Mouse (Mus musculus) skeletal muscle tissue, adult 2 months (tissue): ENCODE measurements around the gene Zfp708.
A peak's percentile ranks its signal among the peaks of the same experiment; 100 is the strongest.
"Not testable (repeated sequence)": the region's sequence is repeated elsewhere in the genome, so short reads cannot be mapped to it uniquely, and the experiment has no call there.

Source experiments
- DNase-seq: peaks from one replicate; pipeline ENCODE4 v3.0.0-alpha.2; 2012; ENCODE audit warnings: low read depth, low spot score

Gene Zfp708

GRCm38 (mm10) chr13:67097876-67098275 lies at the start of gene Zfp708:
TSS of gene Zfp708 (minus strand) at chr13:67097976.
- DNase-seq = no peak

DNA sequence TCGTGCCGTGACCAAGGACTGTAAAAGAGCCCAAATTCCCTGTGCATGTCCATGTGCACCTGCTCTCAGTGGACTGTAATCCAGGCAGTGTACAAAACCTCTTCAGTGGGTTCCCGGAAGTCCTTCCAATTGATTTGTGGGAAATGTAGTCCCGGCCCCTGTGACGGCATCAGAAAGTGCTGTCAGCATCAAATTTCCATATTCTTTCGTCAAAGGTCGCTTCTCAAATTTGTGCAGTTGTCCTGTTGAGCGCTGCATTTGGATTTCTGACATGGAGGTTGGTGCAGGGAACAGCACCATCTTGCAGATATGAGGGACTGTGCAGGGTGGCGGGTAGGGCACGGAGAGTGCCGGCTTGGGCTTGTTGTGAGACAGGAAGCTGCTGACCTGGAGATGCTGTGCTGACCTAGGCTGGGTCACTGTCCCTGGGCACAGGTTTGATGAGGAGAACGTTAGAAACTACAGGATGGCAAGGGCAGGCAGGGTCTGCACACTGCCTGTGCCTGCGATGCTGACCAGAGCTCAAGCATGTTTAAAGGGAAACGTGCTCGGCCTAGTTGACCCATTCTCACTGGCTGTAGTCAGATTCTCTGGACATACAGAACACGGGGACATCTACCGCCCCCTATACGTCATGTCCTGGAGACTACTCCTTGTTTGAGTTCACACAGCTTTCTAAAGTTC lies 30.4 kb upstream of the Zfp708 start:
- DNase-seq = peak; percentile 73

- not testable (repeated sequence) for DNase-seq
These were observed 29.7 kb upstream of the Zfp708 start for GRCm38 (mm10) chr13:67127507-67127906.

- DNase-seq = no peak
These were observed 26.7 kb upstream of the Zfp708 start for GRCm38 (mm10) chr13:67124460-67124859.

GRCm38 (mm10) chr13:67121360-67121759 lies 23.6 kb upstream of the Zfp708 start, which contains the start of gene Zfp759:
TSS of gene Zfp759 (plus strand) at chr13:67121660.
- not testable (repeated sequence) for DNase-seq

GRCm38 (mm10) chr13:67116163-67116562 lies 18.4 kb upstream of the Zfp708 start, which contains the start of gene Rslcan18:
TSS of gene Rslcan18 (minus strand) at chr13:67116263.
- DNase-seq = not testable (repeated sequence)

DNA sequence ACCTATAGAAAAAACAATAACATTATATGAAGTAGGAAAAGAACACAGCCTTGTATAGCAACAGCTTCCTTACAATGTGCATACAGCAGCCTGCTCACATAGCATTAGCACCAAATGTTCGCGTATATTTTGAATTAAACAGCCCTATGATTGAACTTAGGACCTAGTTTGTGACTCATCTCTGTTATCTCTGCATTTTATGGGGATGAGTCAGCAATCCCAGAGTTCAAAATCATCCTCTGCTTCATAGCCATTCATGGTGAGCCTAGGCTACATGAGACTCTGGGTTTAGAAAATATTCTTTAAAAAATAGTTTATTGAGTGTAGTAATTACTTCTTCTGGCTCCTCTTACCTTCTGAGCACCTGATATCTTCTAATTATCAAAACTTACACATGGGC lies 15.5 kb upstream of the Zfp708 start:
- no peak for DNase-seq

DNA sequence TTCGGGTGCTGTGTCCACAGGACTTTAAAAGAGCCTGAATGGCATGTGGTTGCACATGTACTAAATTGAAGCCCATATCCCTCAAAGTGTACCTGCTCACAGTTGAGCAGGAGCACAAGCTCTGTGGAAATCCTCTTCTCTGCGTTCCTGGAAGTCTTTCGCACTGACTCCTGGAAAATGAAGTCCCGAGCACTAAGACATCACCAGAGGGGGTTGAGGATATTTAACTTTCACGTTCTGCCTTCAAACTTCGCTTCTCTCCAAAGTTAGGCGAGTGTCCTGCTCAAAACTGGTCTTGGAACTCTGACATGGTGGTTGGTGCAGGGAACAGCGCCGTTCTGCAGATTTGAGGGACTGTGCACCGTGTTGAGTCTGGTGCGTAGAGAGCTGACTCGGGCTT lies 14.3 kb upstream of the Zfp708 start:
- DNase-seq = no peak

GRCm38 (mm10) chr13:67108821-67109206 lies 11.0 kb upstream of the Zfp708 start:
- DNase-seq = no peak

- DNase-seq = peak; percentile 95
These were observed 10.5 kb upstream of the Zfp708 start, which contains the start of gene Gm28557 for GRCm38 (mm10) chr13:67108194-67108820. TSS of gene Gm28557 (minus strand) at chr13:67108604.

GRCm38 (mm10) chr13:67107681-67108080 lies 9.9 kb upstream of the Zfp708 start:
- peak; percentile 3 for DNase-seq

- no peak for DNase-seq
These were observed 7.6 kb downstream of the Zfp708 start for GRCm38 (mm10) chr13:67090154-67090553.

GRCm38 (mm10) chr13:67081946-67082345 lies 15.8 kb downstream of the Zfp708 start:
- no peak for DNase-seq

DNA sequence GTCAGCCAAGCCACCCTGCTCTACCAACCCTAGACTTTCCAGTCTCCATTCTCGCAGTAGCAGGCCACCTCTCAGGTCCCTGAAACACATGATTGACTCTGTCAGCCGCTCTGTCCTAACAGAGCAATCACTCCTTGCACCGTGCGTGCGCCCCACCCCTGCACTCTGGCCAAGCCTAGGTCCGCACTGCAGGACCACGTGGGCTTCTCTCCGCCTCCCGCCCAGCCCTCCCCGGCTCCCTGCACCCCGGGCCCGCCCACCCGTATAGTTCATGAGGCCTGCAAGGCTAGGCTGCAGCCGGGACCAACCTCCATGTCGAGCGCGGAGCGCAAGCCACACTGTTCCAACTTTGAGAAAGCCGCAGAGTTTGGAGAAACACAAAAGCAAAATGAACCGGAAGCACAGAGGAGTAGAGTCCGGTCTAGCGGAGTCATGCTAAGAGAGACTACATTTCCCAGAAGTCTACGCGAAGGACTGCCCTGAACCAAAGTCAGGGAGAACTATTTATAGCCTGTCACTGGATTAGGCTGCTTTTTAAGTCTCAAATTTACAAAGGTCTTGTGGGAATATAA lies 16.5 kb downstream of the Zfp708 start:
- DNase-seq = peak; percentile 81

DNA sequence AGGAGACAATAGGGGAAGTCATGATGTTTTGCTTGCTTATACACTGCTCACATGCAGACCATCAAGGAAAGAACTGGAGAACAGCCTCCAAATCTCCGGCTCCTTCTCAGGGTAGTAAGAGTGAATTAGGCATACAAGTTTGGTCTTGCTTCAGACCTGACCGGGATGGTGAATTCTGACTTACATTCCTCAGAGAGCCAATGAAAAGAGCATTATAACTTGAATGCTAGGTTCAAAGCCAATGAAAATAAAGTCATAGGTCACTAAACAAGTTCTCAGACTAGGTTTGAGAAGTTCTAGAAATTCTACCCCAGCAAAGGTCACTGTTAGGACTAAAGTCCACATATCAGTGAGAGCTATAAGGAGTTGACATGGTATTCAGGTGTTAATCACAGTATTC lies 20.5 kb downstream of the Zfp708 start:
- DNase-seq = no peak

DNA sequence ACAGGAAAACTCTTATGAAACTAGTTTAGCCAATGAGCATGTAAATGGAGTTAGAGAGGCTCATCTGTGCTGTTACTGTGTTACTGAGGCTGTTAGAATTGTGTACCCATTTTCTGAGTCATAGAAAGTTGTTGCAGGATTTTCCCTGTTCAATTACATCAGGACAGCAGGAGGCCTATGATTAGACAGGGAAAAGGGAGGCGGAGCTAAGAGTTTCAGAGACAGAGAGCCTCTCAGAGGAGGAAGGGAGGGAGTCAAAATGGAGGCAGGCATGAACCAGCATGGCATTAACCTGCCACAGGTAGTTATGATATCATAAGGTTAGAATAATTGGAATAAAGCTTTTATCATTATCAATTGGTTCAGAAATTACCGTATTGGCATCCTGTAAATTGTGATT lies 25.0 kb downstream of the Zfp708 start:
- no peak for DNase-seq

- no peak for DNase-seq
These were observed 32.4 kb downstream of the Zfp708 start for GRCm38 (mm10) chr13:67065386-67065785.

DNA sequence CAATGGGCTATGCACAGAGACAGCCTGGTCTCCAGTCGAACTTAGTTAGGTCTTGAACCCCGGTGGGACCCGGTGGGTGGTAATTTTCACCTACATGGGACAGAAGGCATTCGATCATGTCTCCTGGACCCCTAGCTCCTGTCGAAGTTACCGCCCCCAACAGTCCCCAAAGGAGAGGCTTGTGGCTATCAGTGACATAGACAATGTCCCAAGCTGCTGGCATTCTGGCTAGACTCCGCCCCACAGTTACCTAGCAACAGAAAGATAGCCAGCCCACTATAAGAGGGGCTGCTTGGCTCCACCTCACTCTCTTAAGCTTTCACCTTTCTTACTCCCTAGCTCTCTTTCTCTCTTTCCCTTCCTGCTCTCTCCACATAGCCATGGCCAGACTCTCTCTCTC lies 35.3 kb downstream of the Zfp708 start:
- DNase-seq = no peak

DNA sequence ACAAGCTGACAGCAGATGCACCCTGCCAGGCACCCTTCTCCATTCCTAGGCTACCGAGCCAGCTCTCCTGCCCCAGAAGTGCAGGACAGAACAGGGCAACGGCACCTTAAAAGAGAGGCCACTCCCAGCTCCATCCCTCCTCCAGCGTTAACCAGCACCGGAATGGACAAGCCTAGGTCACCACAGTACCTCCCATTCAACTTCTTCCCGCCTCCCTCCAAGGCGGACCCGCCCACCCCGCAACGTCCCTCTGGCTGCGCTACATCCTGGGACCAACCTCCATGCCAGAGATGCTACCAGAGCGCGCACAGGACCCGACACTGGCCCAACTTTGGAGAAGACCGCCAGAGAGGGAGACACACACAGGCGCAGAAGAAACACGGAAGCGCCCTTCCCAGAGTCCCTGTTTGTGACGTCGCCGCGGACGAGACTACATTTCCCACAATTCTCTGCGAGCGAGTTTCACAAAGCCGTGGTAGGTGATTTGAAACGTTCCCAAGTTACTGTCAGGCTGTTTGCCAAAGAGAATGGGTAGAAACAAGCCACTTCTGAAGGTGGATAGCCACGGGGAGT lies 36.9 kb downstream of the Zfp708 start, which contains the start of gene Zfp712:
TSS of gene Zfp712 (minus strand) at position 385 of the 573 bp plus-strand sequence.
- peak; percentile 83 for DNase-seq

- DNase-seq = peak; percentile 3
These were observed 37.5 kb downstream of the Zfp708 start for GRCm38 (mm10) chr13:67060161-67060785.
